Mouse (Mus musculus) MEL (cell line): ENCODE data around the gene Rasal3. TPM values are rescaled to one million over a fixed set of nuclear protein-coding genes. Genes with fewer than 3 reads are reported as not detected.

ENCODE experiments used
- DNase-seq: peaks from one replicate; pipeline ENCODE4 v3.0.0; 2011; ENCODE audit warnings: low read depth, low spot score
- H3K27ac ChIP-seq: 2 replicates; pipeline ENCODE4 v1.5.1; 2012; ENCODE audit warnings: low read depth, mild to moderate bottlenecking, control low read depth, low read length, moderate library complexity; ENCODE audit not compliant: control insufficient read depth
- H3K27me3 ChIP-seq, 2 experiments: fragments of 150-350 bp in 1 of 2; sonication (generic) in 1 of 2; 2 replicates each; pipeline ENCODE4 v1.6.1; 2012; ENCODE audit warnings: low read length in 2 of 2, mild to moderate bottlenecking in 2 of 2, improper control_type of control experiment in 1 of 2, moderate library complexity in 1 of 2; ENCODE audit not compliant: insufficient read depth in 2 of 2, control insufficient read depth in 1 of 2
- H3K36me3 ChIP-seq, 2 experiments: 2 replicates each; pipeline ENCODE4 v1.6.1; 2012 to 2014; ENCODE audit warnings: low read length in 2 of 2, improper control_type of control experiment in 1 of 2, inconsistent platforms in 1 of 2, mild to moderate bottlenecking in 1 of 2; ENCODE audit not compliant: insufficient read depth in 2 of 2, control insufficient read depth in 1 of 2
- H3K4me1 ChIP-seq, 2 experiments: fragments of 150-350 bp in 1 of 2; sonication (generic) in 1 of 2; 2 replicates each; pipeline ENCODE4 v1.6.1; 2012; ENCODE audit warnings: low read length in 2 of 2, improper control_type of control experiment in 1 of 2, mild to moderate bottlenecking in 1 of 2; ENCODE audit not compliant: insufficient read depth in 2 of 2, control insufficient read depth in 1 of 2
- H3K4me3 ChIP-seq, 2 experiments: fragments of 150-350 bp in 1 of 2; sonication (generic) in 1 of 2; 2 replicates each; pipeline ENCODE4 v1.5.1; 2012; ENCODE audit warnings: low read depth in 2 of 2, low read length in 2 of 2, mild to moderate bottlenecking in 2 of 2, moderate library complexity in 2 of 2, control low read depth in 1 of 2, improper control_type of control experiment in 1 of 2; ENCODE audit not compliant: control insufficient read depth in 1 of 2, insufficient read depth in 1 of 2
- H3K79me2 ChIP-seq: 2 replicates; pipeline ENCODE4 v1.6.1; 2012; ENCODE audit warnings: mild to moderate bottlenecking, low read length, moderate library complexity; ENCODE audit not compliant: control insufficient read depth, poor library complexity, insufficient read depth
- H3K9ac ChIP-seq: 2 replicates; pipeline ENCODE4 v1.6.1; 2012; ENCODE audit warnings: low read depth, mild to moderate bottlenecking, control low read depth, low read length, moderate library complexity; ENCODE audit not compliant: control insufficient read depth, poor library complexity, severe bottlenecking
- H3K9me3 ChIP-seq: fragments of 150-350 bp; sonication (generic); replicated peaks from 2 replicates; pipeline ENCODE4 v1.6.1; 2012; ENCODE audit warnings: mild to moderate bottlenecking, low read length, improper control_type of control experiment, moderate library complexity; ENCODE audit not compliant: insufficient read depth
- BHLHE40 ChIP-seq: IDR thresholded peaks from 2 replicates; pipeline ENCODE4 v1.6.1; 2012; ENCODE audit warnings: low read depth, mild to moderate bottlenecking, inconsistent platforms, low read length, improper control_type of control experiment, borderline replicate concordance
- CTCF ChIP-seq, 3 experiments: IDR thresholded peaks in 2 of 3; conservative IDR thresholded peaks in 1 of 3; 2 replicates each; pipeline ENCODE4 v1.5.1; 2011 to 2012; ENCODE audit warnings: low read length in 3 of 3, low read depth in 2 of 3, mild to moderate bottlenecking in 2 of 3, improper control_type of control experiment in 1 of 3, inconsistent platforms in 1 of 3, mixed read lengths in 1 of 3, moderate library complexity in 1 of 3; ENCODE audit not compliant: control insufficient read depth in 1 of 3, insufficient read depth in 1 of 3, poor library complexity in 1 of 3, severe bottlenecking in 1 of 3
- ELF1 ChIP-seq: IDR thresholded peaks from 2 replicates; pipeline ENCODE4 v1.6.1; 2014; ENCODE audit warnings: low read depth, mild to moderate bottlenecking, inconsistent platforms, low read length, improper control_type of control experiment, moderate library complexity
- EP300 ChIP-seq, 2 experiments: IDR thresholded peaks; 2 replicates each; pipeline ENCODE4 v1.6.1; 2011; ENCODE audit warnings: improper control_type of control experiment in 2 of 2, low read length in 2 of 2, low read depth in 1 of 2, mild to moderate bottlenecking in 1 of 2
- GABPA ChIP-seq: IDR thresholded peaks from 2 replicates; pipeline ENCODE4 v1.6.1; 2012; ENCODE audit warnings: low read depth, mild to moderate bottlenecking, inconsistent platforms, low read length, improper control_type of control experiment, moderate library complexity
- GATA1 ChIP-seq: IDR thresholded peaks from 2 replicates; pipeline ENCODE4 v1.6.1; 2011; ENCODE audit warnings: low read depth, low read length, improper control_type of control experiment
- MAFK ChIP-seq: IDR thresholded peaks from 2 replicates; pipeline ENCODE4 v1.6.1; 2011; ENCODE audit warnings: low read depth, mild to moderate bottlenecking, low read length, improper control_type of control experiment, borderline replicate concordance
- MAZ ChIP-seq: IDR thresholded peaks from 2 replicates; pipeline ENCODE4 v1.6.1; 2012; ENCODE audit warnings: low read depth, mild to moderate bottlenecking, inconsistent platforms, low read length, improper control_type of control experiment
- MEF2A ChIP-seq: IDR thresholded peaks from 2 replicates; pipeline ENCODE4 v1.6.1; 2014; ENCODE audit warnings: low read depth, mild to moderate bottlenecking, inconsistent platforms, low read length, improper control_type of control experiment; ENCODE audit not compliant: poor library complexity, insufficient replicate concordance, severe bottlenecking; ENCODE audit errors: extremely low read depth
- MXI1 ChIP-seq: IDR thresholded peaks from 2 replicates; pipeline ENCODE4 v1.6.1; 2011; ENCODE audit warnings: mild to moderate bottlenecking, low read depth, low read length, improper control_type of control experiment
- NELFE ChIP-seq: IDR thresholded peaks from 2 replicates; pipeline ENCODE4 v1.6.1; 2011; ENCODE audit warnings: low read depth, low read length, improper control_type of control experiment
- NRF1 ChIP-seq: IDR thresholded peaks from 2 replicates; pipeline ENCODE4 v1.6.1; 2014; ENCODE audit warnings: low read depth, mild to moderate bottlenecking, inconsistent platforms, low read length, improper control_type of control experiment, moderate library complexity; ENCODE audit not compliant: poor library complexity, insufficient read depth, severe bottlenecking
- POLR2A ChIP-seq, 2 experiments: IDR thresholded peaks; 2 replicates each; pipeline ENCODE4 v1.6.1; 2011 to 2012; ENCODE audit warnings: low read length in 2 of 2, mild to moderate bottlenecking in 2 of 2, control low read depth in 1 of 2, improper control_type of control experiment in 1 of 2, low read depth in 1 of 2, moderate library complexity in 1 of 2; ENCODE audit not compliant: control insufficient read depth in 1 of 2, insufficient read depth in 1 of 2, poor library complexity in 1 of 2
- POLR2AphosphoS2 ChIP-seq: IDR thresholded peaks from 2 replicates; pipeline ENCODE4 v1.6.1; 2011; ENCODE audit warnings: low read length, improper control_type of control experiment
- POLR2AphosphoS5 ChIP-seq: IDR thresholded peaks from 2 replicates; pipeline ENCODE4 v1.6.1; 2012; ENCODE audit warnings: low read depth, borderline replicate concordance, mild to moderate bottlenecking, inconsistent platforms, low read length, moderate library complexity, mixed read lengths
- RAD21 ChIP-seq: IDR thresholded peaks from 2 replicates; pipeline ENCODE4 v1.6.1; 2011; ENCODE audit warnings: mild to moderate bottlenecking, low read depth, low read length, improper control_type of control experiment
- SIN3A ChIP-seq: IDR thresholded peaks from 2 replicates; pipeline ENCODE4 v1.6.1; 2012; ENCODE audit warnings: low read length, improper control_type of control experiment, inconsistent platforms
- TCF12 ChIP-seq: IDR thresholded peaks from 2 replicates; pipeline ENCODE4 v1.6.1; 2014; ENCODE audit warnings: low read depth, mild to moderate bottlenecking, inconsistent platforms, low read length, improper control_type of control experiment, moderate library complexity
- USF2 ChIP-seq, 2 experiments: IDR thresholded peaks; 2 replicates each; pipeline ENCODE4 v1.6.1; 2011 to 2012; ENCODE audit warnings: improper control_type of control experiment in 2 of 2, low read length in 2 of 2, borderline replicate concordance in 1 of 2, inconsistent platforms in 1 of 2, low read depth in 1 of 2, mild to moderate bottlenecking in 1 of 2; ENCODE audit not compliant: insufficient read depth in 1 of 2
- ZNF384 ChIP-seq: IDR thresholded peaks from 2 replicates; pipeline ENCODE4 v1.6.1; 2012; ENCODE audit warnings: low read depth, mild to moderate bottlenecking, inconsistent platforms, low read length, improper control_type of control experiment
- polyA plus RNA-seq, 2 experiments: library from polyadenylated mRNA; stranded (reverse) in 1 of 2; unstranded in 1 of 2; fragments of >175 nt in 1 of 2; fragments of >200 nt in 1 of 2; gene quantifications; 2 replicates each; pipeline versions ENCODE4 v1.2.1 to v1.2.4; 2012; ENCODE audit warnings: low replicate concordance in 2 of 2, low read depth in 1 of 2; ENCODE audit not compliant: insufficient read length in 2 of 2, insufficient read depth in 1 of 2, missing spikeins in 1 of 2
- total RNA-seq: library from RNA; depleted of rRNA; stranded (reverse); fragments of 300-350 nt; gene quantifications from 2 replicates; pipeline ENCODE4 v1.2.3, GENCODE M21; 2012

The Rasal3 gene
- total and polyA plus RNA-seq, 3 experiments, result 0.04 TPM; not detected in 1

DNA sequence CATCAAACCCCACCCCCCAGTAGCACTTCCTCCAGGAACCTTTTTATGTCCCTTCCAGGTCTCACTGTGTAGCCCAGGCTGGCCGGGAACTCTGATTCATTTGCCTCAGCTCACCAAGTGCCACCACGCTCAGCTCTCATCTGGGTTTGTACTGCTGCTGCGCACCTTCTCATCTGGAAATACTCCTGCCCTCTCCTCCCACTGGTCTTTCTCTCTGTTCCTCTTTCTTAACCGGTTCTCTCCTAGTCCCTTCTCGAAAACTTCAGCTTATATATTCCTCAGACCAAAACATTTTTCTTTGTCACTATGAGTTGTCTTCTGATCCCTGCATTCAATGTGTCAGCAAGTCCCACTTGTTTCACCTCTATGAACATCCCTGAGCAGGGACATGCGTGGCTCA, 39.9 kb upstream of the Rasal3 start:
- Histone ChIP-seq H3K9me3 (no peaks in the 10 kb centered on the region), H3K79me2 (no peaks in the 10 kb centered on the region), H3K4me1 (no peaks in the 10 kb centered on the region), H3K36me3 (no peaks in the 10 kb centered on the region), H3K4me3 (no peak overlapping the region), H3K27me3 (peaks cover 9 to 11% of the 10 kb centered on the region in 2 experiments), H3K27ac (no peak overlapping the region), H3K9ac (no peak overlapping the region)
- no peak for DNase-seq
- TF ChIP-seq BHLHE40, result no peak
- TF ChIP-seq ZNF384, result no peak
- TF ChIP-seq CTCF (IDR thresholded peaks at IDR 0.05 in 2 of 3, conservative IDR thresholded peaks at IDR 0.05 in 1 of 3; ENCODE audit: control insufficient read depth in 1 of 3, insufficient read depth in 1 of 3, low read depth in 2 of 3, low read length in 3 of 3, poor library complexity in 1 of 3, severe bottlenecking in 1 of 3), result no peak
- no peak for TF ChIP-seq MXI1
- no peak for TF ChIP-seq MAFK

DNA sequence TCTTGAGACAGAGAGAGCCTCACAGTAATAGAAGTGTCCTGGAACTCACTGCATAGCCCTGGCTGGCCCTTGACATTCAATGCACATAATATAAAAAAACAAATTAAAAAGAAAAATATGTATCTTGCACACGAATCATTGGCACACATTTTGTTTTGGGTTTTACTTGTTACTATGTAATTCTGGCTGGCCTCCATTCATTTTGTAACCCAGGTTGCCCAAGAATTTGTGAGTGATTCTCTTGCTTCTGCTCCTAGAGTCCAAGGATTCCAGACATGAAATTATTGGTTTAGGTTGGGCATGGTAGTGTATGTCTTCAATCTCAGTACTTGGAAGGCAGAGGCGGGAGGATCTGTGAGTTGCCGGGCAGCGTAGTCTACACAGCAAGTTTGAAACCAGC, 33.7 kb upstream of the Rasal3 start:
- H3K4me3 ChIP-seq, result no peak overlapping the region
- H3K9ac ChIP-seq, result no peak overlapping the region
- H3K9me3 ChIP-seq, result no peaks in the 10 kb centered on the region
- no peak for TF ChIP-seq USF2 (IDR thresholded peaks at IDR 0.05; ENCODE audit: borderline replicate concordance in 1 of 2, insufficient read depth in 1 of 2, low read depth in 1 of 2, low read length in 2 of 2)
- TF ChIP-seq POLR2AphosphoS5, result no peak
- TF ChIP-seq POLR2AphosphoS2, result no peak
- no peak for TF ChIP-seq POLR2A (IDR thresholded peaks at IDR 0.05; ENCODE audit: control insufficient read depth in 1 of 2, insufficient read depth in 1 of 2, low read depth in 1 of 2, low read length in 2 of 2, poor library complexity in 1 of 2)
- no peak for TF ChIP-seq MAFK
- no peak for TF ChIP-seq EP300 (IDR thresholded peaks at IDR 0.05; ENCODE audit: low read depth in 1 of 2, low read length in 2 of 2)
- no peak for TF ChIP-seq NELFE
- no peak for TF ChIP-seq NRF1
- TF ChIP-seq GATA1, result no peak
- TF ChIP-seq TCF12, result no peak
- TF ChIP-seq MEF2A, result no peak
- TF ChIP-seq SIN3A, result no peak
- TF ChIP-seq ELF1, result no peak
- no peak for TF ChIP-seq GABPA
- TF ChIP-seq MAZ, result no peak
- TF ChIP-seq BHLHE40, result no peak
- TF ChIP-seq RAD21, result no peak
- no peak for TF ChIP-seq CTCF (IDR thresholded peaks at IDR 0.05 in 2 of 3, conservative IDR thresholded peaks at IDR 0.05 in 1 of 3; ENCODE audit: control insufficient read depth in 1 of 3, insufficient read depth in 1 of 3, low read depth in 2 of 3, low read length in 3 of 3, poor library complexity in 1 of 3, severe bottlenecking in 1 of 3)
- H3K27ac ChIP-seq, result no peak overlapping the region
- no peaks in the 10 kb centered on the region for H3K36me3 ChIP-seq
- H3K27me3 ChIP-seq, result peaks cover 4 to 5% of the 10 kb centered on the region in 2 experiments
- no peak for DNase-seq
- H3K4me1 ChIP-seq, result no peaks in the 10 kb centered on the region; a peak in 1 of 4 replicates
- no peaks in the 10 kb centered on the region for H3K79me2 ChIP-seq
